Mouse (Mus musculus): ENCODE measurements around the gene Mreg. TPM values are rescaled to one million over a fixed set of nuclear protein-coding genes. Genes with fewer than 3 reads are reported as not detected.

Mreg gene
- polyA plus RNA-seq, 1 experiment from 2014 or later = 9.6 TPM

GRCm38 (mm10) chr1:72114206-72114605 is 97.9 kb downstream of the Mreg start:
- H3K9me3 ChIP-seq (ENCODE audit: control insufficient read depth, low read length) = no peaks in the 10 kb centered on the region
- no peak overlapping the region for H3K4me3 ChIP-seq (ENCODE audit: low read depth, low read length)
- no peak overlapping the region for H3K9ac ChIP-seq (ENCODE audit: low read length)
- ATAC-seq (replicated peaks; ENCODE audit: low FRiP score, low TSS enrichment, low read depth) (no peak), DNase-seq (ENCODE audit: low spot score) (no peak)
- H3K27ac ChIP-seq (ENCODE audit: low read depth) = no peak overlapping the region
- 65% methylated on average over 5 of the region's 5 CpGs for WGBS
- H3K4me1 ChIP-seq (replicated peaks; ENCODE audit: control insufficient read depth, insufficient read depth, low read length) = no peaks in the 10 kb centered on the region
- H3K36me3 ChIP-seq (ENCODE audit: control insufficient read depth, insufficient read depth, low read length) = no peaks in the 10 kb centered on the region
- no peaks in the 10 kb centered on the region for H3K27me3 ChIP-seq (replicated peaks; ENCODE audit: control insufficient read depth, insufficient read depth, low read length)
- H3K4me2 ChIP-seq (ENCODE audit: low read length) = no peak overlapping the region

Other genes with a start within 250 kb of the Mreg start
- 41.3 and 46.1 TPM in 2 replicates for gene Pecr, start 72.0 kb upstream of the Mreg start, polyA plus RNA-seq (2014; fragmentation: Nextera tagmentation; extraction: Ambion mirVana)
- 4.2 TPM in 2 replicates for gene Tmem169, start 72.1 kb upstream of the Mreg start, polyA plus RNA-seq (2014; fragmentation: Nextera tagmentation; extraction: Ambion mirVana)
- gene Xrcc5, start 95.1 kb upstream of the Mreg start, polyA plus RNA-seq (2014; fragmentation: Nextera tagmentation; extraction: Ambion mirVana) = 41.0 and 47.8 TPM in 2 replicates

Data from intestine, embryonic 14.5 days (tissue).